Mouse (Mus musculus) embryonic facial prominence, embryonic 14.5 days (tissue): Measurements from ENCODE around the gene Kcnk15. TPM values are rescaled to one million over a fixed set of nuclear protein-coding genes. Genes with fewer than 3 reads are reported as not detected.

ENCODE experiments used
- ATAC-seq: fragments of 200-750 bp; cut with Nextera tagmentation; 2 replicates; pipeline ENCODE4 v1.8.0; 2017; ENCODE audit warnings: low read depth, moderate number of reproducible peaks, moderate TSS enrichment
- DNase-seq: peaks from one replicate; pipeline ENCODE4 v3.0.0-alpha.2; 2015; ENCODE audit warnings: low spot score
- H3K27ac ChIP-seq: fragments of 300-500 bp; sonication (generic); replicated peaks from 2 replicates; pipeline ENCODE4 v1.5.1; 2014; ENCODE audit warnings: low read depth, mild to moderate bottlenecking, low read length, moderate library complexity
- H3K27me3 ChIP-seq: fragments of 300-500 bp; sonication (generic); replicated peaks from 2 replicates; pipeline ENCODE4 v1.6.1; 2014; ENCODE audit warnings: low read length; ENCODE audit not compliant: control insufficient read depth, insufficient read depth
- H3K36me3 ChIP-seq: fragments of 300-500 bp; sonication (generic); 2 replicates; pipeline ENCODE4 v1.6.1; 2014; ENCODE audit warnings: low read length, mixed read lengths; ENCODE audit not compliant: control insufficient read depth, insufficient read depth
- H3K4me1 ChIP-seq: fragments of 300-500 bp; sonication (generic); 2 replicates; pipeline ENCODE4 v1.6.1; 2014; ENCODE audit warnings: antibody characterized with exemption, low read length; ENCODE audit not compliant: control insufficient read depth, insufficient read depth
- H3K4me2 ChIP-seq: fragments of 300-500 bp; sonication (generic); 2 replicates; pipeline ENCODE4 v1.6.1; 2014; ENCODE audit warnings: low read depth, mild to moderate bottlenecking, low read length, moderate library complexity, mixed read lengths
- H3K4me3 ChIP-seq: fragments of 300-500 bp; sonication (generic); 2 replicates; pipeline ENCODE4 v1.5.1; 2014; ENCODE audit warnings: low read depth, mild to moderate bottlenecking, low read length
- H3K9ac ChIP-seq: fragments of 300-500 bp; sonication (generic); 2 replicates; pipeline ENCODE4 v1.6.1; 2014; ENCODE audit warnings: low read depth, mild to moderate bottlenecking, low read length, moderate library complexity, mixed read lengths
- H3K9me3 ChIP-seq: fragments of 300-500 bp; sonication (generic); 2 replicates; pipeline ENCODE4 v1.6.1; 2016; ENCODE audit warnings: low read length; ENCODE audit not compliant: control insufficient read depth
- WGBS: fragments of 180-500 bp; shearing (Covaris S2); extraction: QIAGEN DNeasy Blood & Tissue Kit; methylation state at CpG from one replicate; pipeline ENCODE4 v1.1.7; 2014; 5-methylcytosine and 5-hydroxymethylcytosine counted together
- polyA plus RNA-seq: library from polyadenylated mRNA; unstranded; fragments of >200 nt; fragmentation: Nextera tagmentation; extraction: Ambion mirVana; gene quantifications from 2 replicates; pipeline ENCODE4 v1.2.1, GENCODE M21; 2014

The Kcnk15 gene
- polyA plus RNA-seq, 1 experiment from 2014 or later: not detected

GRCm38 (mm10) chr2:163823771-163824170 is 29.7 kb upstream of the Kcnk15 start:
- Histone ChIP-seq H3K4me2 (peak overlapping the region; percentile 44), H3K36me3 (no peaks in the 10 kb centered on the region), H3K9me3 (no peaks in the 10 kb centered on the region), H3K4me1 (peaks cover 7% of the 10 kb centered on the region; the same call in 1 of the 2 replicates), H3K27me3 (no peaks in the 10 kb centered on the region), H3K4me3 (0 out of 2 replicates have a peak overlapping the region, but pooled peaks have one; percentile 3), H3K27ac (no peak overlapping the region), H3K9ac (no peak overlapping the region; the same call in 1 of the 2 replicates)
- ATAC-seq (peak; percentile 73), DNase-seq (peak; percentile 74)
- 20% methylated on average over 11 of the region's 11 CpGs for WGBS

GRCm38 (mm10) chr2:163825861-163826260 is 27.6 kb upstream of the Kcnk15 start:
- Histone ChIP-seq H3K27ac (no peak overlapping the region), H3K27me3 (peaks cover 2% of the 10 kb centered on the region; the same call in 1 of the 2 replicates), H3K9ac (no peak overlapping the region), H3K9me3 (no peaks in the 10 kb centered on the region), H3K4me3 (no peak overlapping the region), H3K4me2 (no peak overlapping the region), H3K4me1 (peaks cover 7% of the 10 kb centered on the region; the same call in 1 of the 2 replicates), H3K36me3 (no peaks in the 10 kb centered on the region)
- no peak for ATAC-seq
- DNase-seq: no peak
- WGBS: no CpG with 5 or more reads among the region's 1 CpGs

GRCm38 (mm10) chr2:163826494-163826893 is 27.0 kb upstream of the Kcnk15 start:
- Histone ChIP-seq H3K27me3 (peaks cover 3% of the 10 kb centered on the region; the same call in 1 of the 2 replicates), H3K4me2 (no peak overlapping the region), H3K4me3 (no peak overlapping the region), H3K4me1 (peaks cover 7% of the 10 kb centered on the region; the same call in 1 of the 2 replicates), H3K36me3 (no peaks in the 10 kb centered on the region), H3K9ac (no peak overlapping the region), H3K27ac (no peak overlapping the region), H3K9me3 (no peaks in the 10 kb centered on the region)
- DNase-seq: peak; percentile 28
- WGBS: 59% methylated on average over 5 of the region's 5 CpGs
- ATAC-seq: no peak

- H3K4me3 ChIP-seq: no peak overlapping the region
- no peaks in the 10 kb centered on the region for H3K36me3 ChIP-seq
- H3K4me2 ChIP-seq: no peak overlapping the region
- H3K9me3 ChIP-seq: no peaks in the 10 kb centered on the region
- no peak overlapping the region for H3K27ac ChIP-seq
- WGBS: 50% methylated on average over 1 of the region's 1 CpGs
- DNase-seq (no peak), ATAC-seq (no peak)
- H3K27me3 ChIP-seq: peaks cover 3% of the 10 kb centered on the region; the same call in 1 of the 2 replicates
- no peaks in the 10 kb centered on the region for H3K4me1 ChIP-seq
- no peak overlapping the region for H3K9ac ChIP-seq
These were observed 22.3 kb upstream of the Kcnk15 start for GRCm38 (mm10) chr2:163831163-163831562.

- whole genome bisulfite sequencing: 32% methylated on average over 9 of the region's 9 CpGs
- H3K4me1 ChIP-seq: no peaks in the 10 kb centered on the region
- no peak overlapping the region for H3K4me2 ChIP-seq
- H3K36me3 ChIP-seq: no peaks in the 10 kb centered on the region
- H3K27me3 ChIP-seq: no peaks in the 10 kb centered on the region
- H3K9ac ChIP-seq: no peak overlapping the region
- ATAC-seq (peak; percentile 33; the same call in 1 of the 2 replicates), DNase-seq (peak; percentile 85)
- H3K9me3 ChIP-seq: no peaks in the 10 kb centered on the region
- H3K27ac ChIP-seq: no peak overlapping the region
- H3K4me3 ChIP-seq: no peak overlapping the region
These were observed 15.4 kb upstream of the Kcnk15 start for GRCm38 (mm10) chr2:163838043-163838442.

- H3K27me3 ChIP-seq: no peaks in the 10 kb centered on the region
- H3K4me2 ChIP-seq: no peak overlapping the region
- H3K9ac ChIP-seq: no peak overlapping the region
- H3K4me3 ChIP-seq: no peak overlapping the region
- H3K36me3 ChIP-seq: no peaks in the 10 kb centered on the region
- no peak overlapping the region for H3K27ac ChIP-seq
- DNase-seq: peak; percentile 58
- H3K4me1 ChIP-seq: no peaks in the 10 kb centered on the region
- 60% methylated on average over 6 of the region's 6 CpGs for WGBS
- H3K9me3 ChIP-seq: no peaks in the 10 kb centered on the region
- ATAC-seq: peak; percentile 71; the same call in 1 of the 2 replicates
These were observed 13.9 kb upstream of the Kcnk15 start for GRCm38 (mm10) chr2:163839519-163839918.

GRCm38 (mm10) chr2:163842043-163842442 is 11.4 kb upstream of the Kcnk15 start:
- no peaks in the 10 kb centered on the region for H3K27me3 ChIP-seq
- no peaks in the 10 kb centered on the region for H3K36me3 ChIP-seq
- no peak overlapping the region for H3K27ac ChIP-seq
- H3K4me1 ChIP-seq: no peaks in the 10 kb centered on the region
- DNase-seq (no peak), ATAC-seq (no peak)
- WGBS: 71% methylated on average over 4 of the region's 4 CpGs
- no peak overlapping the region for H3K4me3 ChIP-seq
- H3K4me2 ChIP-seq: no peak overlapping the region
- H3K9me3 ChIP-seq: no peaks in the 10 kb centered on the region
- H3K9ac ChIP-seq: no peak overlapping the region

- DNase-seq (no peak), ATAC-seq (no peak)
- H3K9me3 ChIP-seq: no peaks in the 10 kb centered on the region
- 81% methylated on average over 6 of the region's 6 CpGs for WGBS
- H3K4me1 ChIP-seq: no peaks in the 10 kb centered on the region
- H3K4me2 ChIP-seq: no peak overlapping the region
- no peak overlapping the region for H3K9ac ChIP-seq
- peaks cover 60% of the 10 kb centered on the region for H3K27me3 ChIP-seq
- no peak overlapping the region for H3K27ac ChIP-seq
- H3K36me3 ChIP-seq: no peaks in the 10 kb centered on the region
- no peak overlapping the region for H3K4me3 ChIP-seq
These were observed 3.8 kb downstream of the Kcnk15 start for GRCm38 (mm10) chr2:163857233-163857632.

GRCm38 (mm10) chr2:163858254-163858947 is 5.0 kb downstream of the Kcnk15 start:
- Histone ChIP-seq H3K9ac (no peak overlapping the region), H3K27me3 (peaks cover 50% of the 10 kb centered on the region), H3K36me3 (no peaks in the 10 kb centered on the region), H3K27ac (no peak overlapping the region), H3K9me3 (no peaks in the 10 kb centered on the region), H3K4me3 (no peak overlapping the region; the same call in 1 of the 2 replicates), H3K4me1 (no peaks in the 10 kb centered on the region), H3K4me2 (peak overlapping the region; percentile 40)
- ATAC-seq (peak; percentile 47; the same call in 1 of the 2 replicates), DNase-seq (no peak)
- WGBS: 11% methylated on average over 25 of the region's 50 CpGs
